Mouse (Mus musculus) monocyte, adult 2 months (primary cell): ENCODE data around the gene Pard3.
"Not testable (repeated sequence)": the region's sequence is repeated elsewhere in the genome, so short reads cannot be mapped to it uniquely, and the experiment has no call there.

ENCODE experiments used
- DNase-seq, 2 experiments: peaks; one replicate each; pipeline ENCODE4 v3.0.0; 2022; ENCODE audit warnings: low spot score in 2 of 2, low read depth in 1 of 2

Gene Pard3

DNA sequence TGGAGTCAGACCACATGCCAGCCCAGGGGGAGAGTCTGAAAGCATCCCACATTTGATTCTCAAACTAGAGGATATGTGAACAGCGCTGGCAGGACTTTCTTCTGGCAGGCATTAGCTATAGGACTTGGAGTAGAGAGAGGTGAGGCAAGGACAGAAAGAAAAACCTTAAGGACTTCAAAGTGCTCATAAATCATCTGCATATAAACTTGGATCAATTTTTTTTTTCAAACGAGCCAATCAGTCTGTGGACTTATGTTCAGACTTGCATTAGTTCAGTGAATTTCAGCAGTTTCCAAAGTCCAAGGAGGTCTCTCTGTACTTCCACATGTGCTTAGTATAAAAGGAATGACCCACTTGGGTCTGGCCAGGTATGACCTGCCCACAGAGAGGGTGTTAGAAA, 72.5 kb downstream of the Pard3 start:
- DNase-seq = no peak

GRCm38 (mm10) chr8:127136781-127137180, 73.1 kb downstream of the Pard3 start:
- no peak for DNase-seq

DNA sequence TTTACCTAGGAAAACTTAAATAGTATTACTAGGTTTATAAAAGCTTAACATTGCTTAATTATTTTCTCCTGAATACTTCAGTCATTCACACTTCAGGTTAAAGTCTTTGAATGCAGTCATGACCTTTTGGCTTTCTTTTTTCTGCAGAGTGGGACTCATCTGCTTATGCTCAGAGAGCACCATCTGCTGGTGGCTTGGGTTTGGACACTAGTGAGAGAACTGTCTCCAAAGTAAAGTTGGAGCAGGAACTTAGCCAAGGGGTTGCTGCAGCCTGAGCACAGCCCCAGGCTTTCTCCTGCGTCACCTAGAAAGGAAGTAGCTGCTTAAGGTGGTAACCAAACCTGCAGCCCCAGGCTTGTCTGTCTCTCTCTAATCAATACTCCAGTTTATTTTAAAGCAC, 75.5 kb downstream of the Pard3 start:
- no peak for DNase-seq

GRCm38 (mm10) chr8:127140945-127141344, 77.3 kb downstream of the Pard3 start:
- no peak for DNase-seq

- no peak for DNase-seq
Measured at GRCm38 (mm10) chr8:127143641-127144040, 79.9 kb downstream of the Pard3 start.

DNA sequence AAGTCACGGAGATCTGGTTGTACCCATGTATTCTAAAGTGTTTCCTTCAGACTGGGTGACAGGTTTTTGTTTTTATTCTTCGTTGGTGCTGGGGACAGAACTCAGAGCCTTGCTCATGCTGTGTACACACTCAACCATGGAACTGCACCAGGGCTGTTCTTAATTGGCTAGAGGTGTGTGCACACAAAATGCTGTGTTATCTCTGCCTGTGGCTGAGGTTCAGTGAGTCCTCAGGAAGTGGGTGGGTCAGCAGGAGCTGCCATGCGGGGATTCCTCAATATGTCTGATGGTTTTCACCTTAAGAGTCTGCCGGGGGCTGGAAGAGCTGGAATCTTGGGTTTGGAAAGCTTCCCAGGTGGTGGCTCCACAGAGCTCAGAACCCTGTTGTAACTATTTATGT, 80.9 kb downstream of the Pard3 start:
- no peak for DNase-seq

DNA sequence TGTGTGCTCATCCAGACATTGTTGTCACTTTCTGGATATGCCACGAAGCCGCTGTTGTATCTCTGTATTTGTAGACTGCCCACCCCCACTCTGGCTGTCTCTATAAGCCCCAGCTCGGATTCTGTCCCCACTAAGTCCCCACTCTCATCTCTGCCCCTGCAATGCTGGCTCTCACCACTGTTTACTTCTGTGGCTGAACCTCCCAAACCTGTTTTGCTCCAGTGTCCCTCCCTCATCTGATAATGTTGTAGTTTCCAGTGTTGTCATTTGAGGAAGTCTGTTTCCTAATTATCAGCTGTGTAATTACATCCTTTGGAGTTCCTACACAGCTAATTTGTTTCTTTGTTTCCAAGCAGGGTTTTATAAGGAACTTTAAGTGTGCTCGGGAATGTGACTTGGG, 81.4 kb downstream of the Pard3 start:
- DNase-seq = no peak

DNA sequence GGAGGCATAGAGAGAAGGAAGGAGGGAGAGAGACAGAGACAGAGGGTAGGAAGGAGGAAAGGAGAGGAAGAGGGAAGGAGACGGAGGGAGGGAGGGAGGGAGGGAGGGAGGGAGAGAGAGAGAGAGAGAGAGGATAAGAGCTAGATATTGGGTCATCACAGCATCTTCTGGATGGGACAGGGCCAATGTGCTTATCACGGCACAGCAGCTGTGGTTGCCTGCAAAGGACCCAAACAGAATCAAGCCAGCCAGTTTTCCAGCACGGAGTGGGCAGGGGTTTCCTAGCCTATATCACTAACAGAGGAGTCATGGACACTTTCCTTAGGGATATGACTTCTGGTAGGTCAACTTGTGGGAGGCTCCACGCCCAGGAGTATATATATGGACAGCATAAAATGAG, 82.4 kb downstream of the Pard3 start:
- DNase-seq = no peak

- DNase-seq = no peak
Measured at GRCm38 (mm10) chr8:127148821-127149220, 85.1 kb downstream of the Pard3 start.

- no peak for DNase-seq
Measured at GRCm38 (mm10) chr8:127150645-127151044, 87.0 kb downstream of the Pard3 start.

GRCm38 (mm10) chr8:127151706-127152105, 88.0 kb downstream of the Pard3 start:
- no peak for DNase-seq

GRCm38 (mm10) chr8:127157087-127157486, 93.4 kb downstream of the Pard3 start:
- DNase-seq = no peak

- no peak for DNase-seq
Measured at GRCm38 (mm10) chr8:127159421-127159966, 95.8 kb downstream of the Pard3 start.

DNA sequence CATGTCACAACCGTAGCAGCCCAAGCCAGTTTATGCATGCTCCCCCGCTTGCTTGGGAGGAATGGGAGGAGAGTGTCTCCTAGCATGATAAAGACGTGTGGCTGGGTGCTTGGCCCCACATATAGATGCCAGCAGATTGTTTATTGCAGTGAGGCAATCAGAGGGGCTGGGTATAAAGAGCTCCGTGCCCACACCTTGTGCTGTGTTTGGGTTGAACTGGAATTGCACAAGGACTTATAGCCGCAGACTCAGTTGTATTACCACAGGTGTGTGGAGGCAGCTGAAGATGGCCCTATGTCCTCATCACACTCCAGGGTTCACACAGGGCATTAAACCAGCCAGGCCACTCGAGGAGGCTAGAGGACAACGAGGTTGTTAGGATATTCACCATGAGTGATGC, 98.2 kb downstream of the Pard3 start:
- no peak for DNase-seq

DNA sequence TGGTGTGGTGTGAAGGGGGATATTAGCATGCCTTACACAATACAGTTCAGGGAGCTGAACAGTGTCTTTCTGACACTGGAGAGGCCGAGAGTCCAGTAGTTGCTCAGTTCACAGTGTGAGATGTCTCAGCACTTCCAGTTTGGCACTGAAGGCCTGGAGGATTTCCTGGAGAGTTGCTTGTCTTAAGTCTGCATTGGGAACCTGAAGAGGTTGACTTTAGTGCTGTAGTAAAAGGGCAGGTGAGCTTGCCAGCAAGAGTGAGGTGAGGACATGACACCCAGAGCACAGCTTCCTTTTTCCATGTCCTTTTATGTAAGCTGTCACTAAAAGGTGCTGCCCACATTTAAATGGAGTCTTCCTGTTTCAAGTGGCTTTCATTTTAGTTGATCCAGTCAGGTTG, 99.1 kb downstream of the Pard3 start:
- DNase-seq = no peak

GRCm38 (mm10) chr8:127164326-127165280, 100.9 kb downstream of the Pard3 start:
- no peak for DNase-seq

DNA sequence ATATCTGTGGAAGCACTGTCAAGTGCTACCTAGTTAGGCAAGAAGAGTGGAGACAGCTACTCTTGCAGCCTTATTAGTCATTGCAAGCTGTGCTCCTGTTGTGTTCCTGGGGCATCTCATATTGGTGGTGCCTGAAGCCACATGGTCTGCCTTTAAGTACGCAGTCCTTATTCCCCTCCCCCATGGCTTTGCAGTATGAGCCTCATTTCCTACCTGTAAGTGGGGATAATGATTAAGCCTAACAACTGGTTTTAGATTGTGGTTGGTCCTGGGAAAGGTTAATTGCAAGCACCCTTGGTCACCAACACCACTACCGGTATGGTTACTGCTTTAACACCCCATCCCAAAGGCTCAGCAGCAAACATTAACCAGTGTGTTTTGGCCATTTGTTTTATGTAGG, 104.8 kb downstream of the Pard3 start:
- DNase-seq = no peak

DNA sequence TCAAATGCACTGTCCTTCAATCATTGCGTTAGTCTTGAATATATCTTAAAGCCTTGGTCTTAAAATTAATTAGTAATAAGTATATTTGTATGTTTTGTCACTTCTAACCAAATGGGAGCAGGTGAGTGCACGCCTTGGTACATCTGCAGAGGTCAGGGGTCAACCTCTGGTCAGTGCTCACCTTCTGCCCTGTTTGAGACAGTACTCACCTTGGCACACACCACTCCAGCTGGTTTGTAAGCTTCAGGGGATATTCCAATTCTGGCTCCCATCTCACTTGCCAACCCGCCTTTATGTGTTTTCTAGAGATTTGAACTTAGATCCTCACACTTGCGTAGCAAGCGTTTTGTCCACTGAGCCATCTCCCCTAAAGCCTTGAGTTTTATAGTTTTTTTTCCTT, 105.7 kb downstream of the Pard3 start:
- no peak for DNase-seq

DNA sequence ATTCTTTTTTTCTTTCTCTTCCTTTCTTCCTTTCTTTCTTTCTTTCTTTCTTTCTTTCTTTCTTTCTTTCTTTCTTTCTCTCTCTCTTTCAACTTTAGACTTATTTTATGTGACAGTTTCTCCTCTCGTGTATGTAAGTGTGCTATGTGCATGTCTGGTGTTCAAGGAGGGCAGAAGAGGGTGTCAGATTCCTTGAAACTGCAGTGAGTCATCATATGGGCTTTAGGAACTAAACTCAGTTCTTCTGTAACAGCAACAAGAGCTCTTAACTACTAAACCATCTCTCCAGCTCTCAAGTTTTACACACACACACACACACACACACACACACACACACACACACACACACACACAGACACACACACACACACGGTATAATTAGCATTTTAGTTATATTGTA, 106.7 kb downstream of the Pard3 start:
- DNase-seq = not testable (repeated sequence)

DNA sequence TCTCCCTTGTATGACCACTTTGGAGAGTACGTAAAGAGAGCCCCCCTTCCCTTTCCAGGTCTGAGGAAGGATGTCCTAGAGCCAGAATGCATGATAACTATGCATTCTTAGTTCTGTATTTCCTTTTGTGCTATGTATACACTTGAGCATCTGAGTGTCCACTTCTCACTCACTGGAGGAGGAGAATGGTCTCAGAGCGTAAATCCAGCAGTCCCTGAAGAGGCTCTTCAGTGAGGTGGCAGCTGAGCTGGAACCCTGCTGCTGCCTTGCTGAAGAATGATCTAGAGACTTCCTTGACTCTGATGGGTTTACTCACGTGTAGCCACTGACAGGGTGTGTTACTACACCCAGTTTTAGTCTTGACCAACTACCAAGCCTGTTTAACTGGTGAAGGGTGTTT, 107.2 kb downstream of the Pard3 start:
- no peak for DNase-seq

DNA sequence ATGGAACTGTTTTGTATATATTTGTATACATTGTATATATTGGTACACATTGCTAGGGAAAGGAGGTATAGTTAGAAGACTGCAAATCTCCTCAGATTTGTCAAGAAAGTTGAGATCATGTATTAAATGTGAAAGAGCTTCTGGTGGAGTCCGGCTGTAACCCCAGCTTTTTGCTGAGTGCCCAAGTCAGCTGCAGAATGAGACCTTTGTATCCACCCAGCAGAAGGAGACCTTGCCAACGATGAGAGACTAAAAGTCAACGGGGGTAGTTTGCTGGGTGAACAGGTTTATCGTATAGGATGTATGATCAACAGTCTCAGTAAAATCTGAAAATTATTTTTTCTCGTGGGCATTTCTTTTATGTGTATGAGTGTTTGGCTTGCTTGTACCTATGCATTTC, 109.8 kb downstream of the Pard3 start:
- no peak for DNase-seq

GRCm38 (mm10) chr8:127174411-127174810, 110.7 kb downstream of the Pard3 start:
- no peak for DNase-seq
